Mouse (Mus musculus) heart, postnatal 0 days (tissue): ENCODE measurements at regions not wholly inside any gene's neighbourhood (a gene's known extent, or its start where the extent isn't known, plus 50 kb on each side); places are given as distances from the start of the nearest gene placed in this dataset.

Experiments
- CTCF ChIP-seq: IDR thresholded peaks from 2 replicates; pipeline ENCODE4 v1.5.1; 2016; ENCODE audit warnings: antibody characterized with exemption, control low read depth, low read depth
- EP300 ChIP-seq: IDR thresholded peaks from 2 replicates; pipeline ENCODE4 v1.6.1; 2016; ENCODE audit warnings: antibody characterized with exemption, low read depth

DNA sequence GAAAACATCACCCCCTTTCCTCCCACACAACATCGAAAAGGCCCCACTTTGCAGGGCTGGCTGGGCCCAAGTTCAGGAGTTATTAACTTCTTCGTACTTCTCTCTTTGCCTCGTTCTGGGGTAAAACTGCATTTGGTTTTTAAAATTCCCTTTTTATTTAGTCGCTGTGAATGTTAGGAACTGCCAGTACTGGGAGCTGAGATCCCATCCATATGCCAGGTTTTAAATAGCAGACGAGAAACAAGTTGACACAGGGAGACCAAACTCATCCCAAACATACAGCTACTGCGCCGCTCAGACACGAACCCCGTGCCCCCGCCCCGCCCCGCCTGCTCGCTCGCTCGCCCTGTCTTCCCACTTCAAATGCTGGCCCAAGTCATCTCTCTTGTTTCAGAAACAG, 281.0 kb upstream of the 4930535I16Rik start:
- no peak for TF ChIP-seq CTCF
- TF ChIP-seq EP300, result no peak
